Mouse (Mus musculus) kidney, postnatal 25 days (tissue): ENCODE measurements around the gene Tjp1.

Source experiments
- DNase-seq, 2 experiments: peaks; one replicate each; pipeline ENCODE4 v3.0.0; 2021; ENCODE audit warnings: mixed read lengths in 2 of 2

The Tjp1 gene

GRCm38 (mm10) chr7:65384775-65385174 is 142.8 kb downstream of the Tjp1 start:
- DNase-seq = no peak

DNA sequence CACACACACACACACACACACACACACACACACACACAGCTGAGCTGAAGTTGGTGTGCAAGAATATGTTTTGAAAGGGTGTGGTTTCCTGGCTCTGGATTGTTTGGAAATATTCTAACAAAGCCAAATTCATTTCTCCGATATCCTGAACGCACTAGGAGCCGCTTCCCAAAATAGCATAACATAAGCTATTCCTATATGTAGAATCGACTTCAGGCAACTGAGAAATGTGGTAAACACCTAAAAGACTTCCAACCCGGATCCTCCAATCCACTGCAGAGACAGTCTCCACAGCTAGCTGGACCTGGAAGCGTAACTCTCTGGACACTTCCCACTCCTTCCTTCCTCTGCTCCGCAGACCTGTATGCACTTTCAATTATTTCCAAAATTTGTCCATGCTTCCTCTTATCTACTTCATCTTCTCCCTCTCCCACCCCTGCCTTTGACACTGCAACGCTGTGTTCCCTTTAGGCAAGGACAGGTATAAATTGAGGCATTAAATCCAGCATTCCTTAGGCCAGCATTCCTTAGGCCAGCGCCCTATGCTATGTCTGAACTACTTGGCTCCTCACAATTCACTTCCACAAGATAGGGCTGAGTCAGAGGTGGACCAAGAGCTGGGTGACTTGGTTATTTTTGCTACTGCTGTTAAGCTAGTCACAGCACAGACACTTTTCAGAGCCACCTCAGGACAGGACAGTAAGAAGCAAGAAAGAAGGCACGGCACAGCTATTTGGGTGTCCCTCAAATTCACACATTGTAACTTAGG is 144.9 kb downstream of the Tjp1 start:
- no peak for DNase-seq

GRCm38 (mm10) chr7:65381896-65382295 is 145.7 kb downstream of the Tjp1 start:
- DNase-seq = no peak

- DNase-seq = no peak
Measured at GRCm38 (mm10) chr7:65380716-65381115, 146.9 kb downstream of the Tjp1 start.

DNA sequence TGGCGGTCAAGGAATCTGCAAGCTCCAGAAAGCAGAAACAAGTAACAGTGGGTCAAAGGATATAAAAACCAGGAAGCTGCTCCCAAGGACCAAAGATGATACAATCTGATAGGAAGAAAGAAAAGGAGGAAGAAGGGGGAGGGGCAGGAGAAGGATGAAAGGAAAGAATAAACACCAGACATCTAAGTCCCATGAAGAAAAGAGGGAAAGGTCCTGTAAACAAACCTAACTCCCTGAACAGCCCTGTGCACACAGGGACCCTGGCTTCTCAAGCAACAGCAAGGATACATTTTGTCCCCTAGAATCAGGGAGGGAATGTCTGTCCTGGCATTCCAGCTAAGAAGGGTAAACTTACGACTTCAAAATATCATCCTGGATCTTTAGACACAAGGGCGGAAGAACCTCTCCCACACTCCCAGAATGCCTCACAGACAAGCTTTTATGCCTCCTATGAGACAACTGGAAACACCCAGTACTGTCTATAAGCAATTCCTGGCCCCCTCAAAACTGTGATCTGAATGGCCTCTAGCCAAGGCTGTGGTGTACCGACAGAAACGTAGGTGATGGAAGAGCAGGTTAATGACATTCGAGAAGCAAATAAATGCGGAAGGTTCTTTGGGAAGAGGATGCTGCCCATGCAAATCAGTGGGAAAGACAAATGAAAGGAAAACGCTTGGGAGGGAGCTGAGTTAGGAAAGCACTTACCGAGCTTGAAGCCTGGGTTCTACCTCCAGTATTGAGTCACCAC is 148.6 kb downstream of the Tjp1 start:
- no peak for DNase-seq

- DNase-seq = peak in 1 of 2 experiments; percentile 40
Measured at GRCm38 (mm10) chr7:65377521-65377920, 150.1 kb downstream of the Tjp1 start.

DNA sequence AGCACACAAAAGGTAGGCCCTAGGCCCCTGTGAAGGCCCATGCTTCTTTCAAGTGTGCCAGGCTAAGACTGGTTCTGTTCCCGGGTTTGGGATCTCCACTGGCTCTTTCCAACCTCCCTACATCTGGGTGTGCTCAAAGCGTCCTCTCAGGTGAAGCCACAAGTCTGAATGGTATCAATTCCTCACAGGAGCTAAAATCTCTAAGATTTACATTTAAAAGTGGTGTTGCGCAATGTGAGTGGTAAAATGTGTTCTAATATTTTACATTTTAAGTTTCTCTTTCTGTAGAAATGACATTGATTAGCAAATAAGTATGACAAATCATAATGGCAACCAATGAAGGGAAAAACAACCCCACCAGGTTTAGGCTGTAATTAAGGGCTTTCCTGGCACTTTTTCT is 152.0 kb downstream of the Tjp1 start:
- DNase-seq = no peak

- DNase-seq = peak; percentile 65 to 86
Measured at GRCm38 (mm10) chr7:65375176-65375575, 152.4 kb downstream of the Tjp1 start.

DNA sequence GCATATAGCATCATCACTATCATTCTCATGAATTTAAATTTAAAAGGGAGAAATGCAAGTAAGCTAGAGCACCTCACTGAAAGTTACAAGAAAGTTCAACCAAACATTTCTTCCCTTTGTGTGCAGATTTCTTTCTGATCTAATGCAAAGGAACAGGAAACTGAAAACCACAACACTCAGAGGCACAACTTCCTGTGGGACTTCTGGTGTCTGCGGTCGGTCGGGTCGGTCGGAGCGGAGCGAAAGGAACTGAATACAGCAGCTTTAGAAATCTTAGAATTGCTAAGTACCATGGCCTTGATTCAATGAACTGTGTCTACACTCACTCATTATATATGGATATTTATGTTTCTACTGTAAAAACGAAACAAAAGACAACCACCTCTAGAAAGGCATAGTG is 154.2 kb downstream of the Tjp1 start:
- DNase-seq = peak; percentile 34 to 51

DNA sequence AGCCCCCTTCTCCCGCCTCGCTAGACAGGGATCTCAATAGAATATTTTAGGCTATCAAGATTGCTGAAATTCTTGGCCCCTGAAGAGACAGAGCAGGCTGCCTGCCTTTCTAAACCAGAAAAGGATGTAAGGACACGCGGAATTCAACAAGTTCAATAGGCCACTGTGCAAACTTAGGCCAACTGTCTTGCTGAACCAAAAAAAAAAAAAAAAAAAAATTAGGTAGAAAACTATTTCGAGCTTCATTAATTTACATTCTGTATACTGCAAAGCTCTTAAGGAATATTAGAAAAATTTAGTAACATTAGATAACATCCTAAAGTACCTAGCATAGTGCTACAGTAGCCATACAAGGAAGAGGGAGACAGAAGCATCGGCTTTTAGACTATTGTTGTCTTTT is 155.8 kb downstream of the Tjp1 start:
- DNase-seq = no peak

GRCm38 (mm10) chr7:65370787-65371616 is 156.6 kb downstream of the Tjp1 start:
- DNase-seq = peak; percentile 93 to 96

DNA sequence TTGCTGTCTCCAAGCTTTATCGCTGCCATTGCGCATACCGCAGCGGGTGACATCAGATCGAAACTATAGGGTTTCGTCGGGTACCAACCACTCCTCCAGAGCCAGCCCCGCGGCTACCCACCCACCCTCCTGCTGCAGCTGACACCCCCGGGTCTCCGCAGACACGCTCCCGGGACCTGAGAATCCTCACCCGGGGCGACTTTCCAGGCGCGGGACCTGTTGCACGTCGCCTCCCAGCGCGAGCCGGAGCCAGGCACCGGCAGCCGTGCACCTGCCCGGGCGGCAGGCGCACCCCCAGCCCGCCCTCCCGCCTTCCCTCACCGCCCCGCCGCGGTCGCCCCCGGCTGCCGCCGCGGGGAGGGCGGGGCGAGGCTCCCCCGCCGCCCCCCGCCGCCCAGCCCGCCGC is 157.2 kb downstream of the Tjp1 start:
- DNase-seq = peak; percentile 35 to 64

DNA sequence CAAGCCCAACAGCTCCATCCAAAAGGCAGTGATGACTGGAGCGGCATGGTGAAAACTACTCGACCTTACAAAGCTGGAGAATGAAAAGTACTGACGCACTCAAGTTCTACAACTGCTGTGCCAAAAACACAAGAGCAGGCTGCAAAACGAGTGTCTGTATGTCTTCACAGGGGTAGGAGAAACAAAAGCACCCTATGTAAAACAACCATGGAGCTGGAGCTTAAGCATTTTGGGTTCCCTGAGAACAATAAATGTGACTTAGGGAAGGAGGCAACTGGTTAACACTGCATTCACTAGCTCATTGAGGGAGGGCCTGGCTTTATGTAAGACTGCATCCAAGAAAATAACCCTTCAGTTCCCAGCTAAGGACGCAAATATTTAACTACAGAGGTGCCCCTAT is 158.5 kb downstream of the Tjp1 start:
- no peak for DNase-seq

DNA sequence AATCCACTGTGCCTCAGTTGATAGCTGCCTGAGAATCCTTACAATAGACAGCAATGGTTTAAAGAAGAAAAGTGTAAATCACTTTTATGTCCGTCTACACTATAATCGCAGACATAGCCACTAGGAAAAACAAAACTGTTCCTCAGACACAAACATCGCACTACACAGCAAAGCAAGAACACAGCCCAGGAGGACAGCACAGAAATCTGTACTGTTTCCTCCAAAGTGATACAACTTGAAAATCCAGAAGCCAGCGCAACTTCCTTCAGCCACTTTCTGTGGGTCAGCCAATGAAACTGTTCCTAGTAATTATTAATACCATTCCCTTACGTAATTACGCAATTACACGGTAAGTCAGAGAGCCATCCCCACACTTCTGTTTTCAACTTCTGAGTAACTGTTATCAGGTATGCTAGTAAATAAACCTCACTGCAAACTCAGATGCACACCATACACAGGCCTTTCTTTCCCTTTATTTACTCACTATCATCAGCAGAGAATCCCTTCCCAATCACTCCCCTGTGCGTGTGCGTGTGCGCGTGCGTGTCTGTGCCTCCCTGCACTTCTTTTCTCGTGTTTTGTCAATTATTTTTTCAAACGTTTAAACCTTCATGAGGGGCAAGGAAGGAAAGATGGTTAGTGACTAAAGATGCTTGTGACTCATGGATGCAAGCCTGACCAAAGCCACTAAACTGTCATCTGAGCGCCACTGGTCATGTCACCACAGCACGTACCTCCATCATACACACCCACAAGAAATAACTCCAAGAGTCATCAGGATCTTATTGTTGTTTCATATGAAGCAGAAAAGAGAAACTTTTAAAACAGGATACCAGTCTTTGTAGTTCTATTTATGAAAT is 160.0 kb downstream of the Tjp1 start:
- no peak for DNase-seq

DNA sequence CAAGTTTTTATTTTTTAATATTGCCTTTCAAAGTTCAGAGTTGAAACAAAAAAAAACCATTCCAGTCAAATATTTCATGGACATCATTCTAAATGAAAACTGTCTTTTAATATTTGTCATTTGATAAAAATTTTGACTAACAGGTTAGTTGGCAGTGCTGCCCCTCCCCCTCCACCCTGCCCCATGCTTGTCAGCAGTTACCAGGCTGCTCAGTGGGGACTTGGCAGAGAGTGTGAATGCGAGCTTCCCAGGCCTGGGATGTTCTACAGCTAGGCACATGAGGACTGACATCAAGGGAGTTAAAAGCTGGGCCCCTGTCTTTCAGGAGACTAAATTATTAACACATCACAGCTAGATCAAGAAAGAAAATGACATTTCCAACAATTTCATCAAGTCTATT is 161.4 kb downstream of the Tjp1 start:
- DNase-seq = peak; percentile 50 to 63

DNA sequence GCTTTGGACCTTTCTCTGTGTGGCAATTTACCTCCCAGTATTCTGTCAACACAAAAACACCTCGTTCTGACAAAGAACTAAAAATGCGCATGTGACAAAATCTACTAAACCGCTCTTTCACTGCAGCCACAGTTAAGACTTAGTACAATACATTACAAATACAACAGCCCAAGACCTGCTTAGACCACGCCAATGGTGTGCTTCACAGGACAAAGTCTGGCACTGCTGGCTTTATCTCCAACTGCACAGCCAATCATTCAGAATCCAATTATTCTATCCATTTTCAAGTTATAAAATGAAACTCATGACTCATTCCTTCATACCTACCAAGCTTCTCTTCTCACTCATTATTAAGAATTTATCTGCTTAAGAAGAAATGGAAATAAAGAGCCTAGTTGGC is 162.0 kb downstream of the Tjp1 start:
- DNase-seq = no peak

DNA sequence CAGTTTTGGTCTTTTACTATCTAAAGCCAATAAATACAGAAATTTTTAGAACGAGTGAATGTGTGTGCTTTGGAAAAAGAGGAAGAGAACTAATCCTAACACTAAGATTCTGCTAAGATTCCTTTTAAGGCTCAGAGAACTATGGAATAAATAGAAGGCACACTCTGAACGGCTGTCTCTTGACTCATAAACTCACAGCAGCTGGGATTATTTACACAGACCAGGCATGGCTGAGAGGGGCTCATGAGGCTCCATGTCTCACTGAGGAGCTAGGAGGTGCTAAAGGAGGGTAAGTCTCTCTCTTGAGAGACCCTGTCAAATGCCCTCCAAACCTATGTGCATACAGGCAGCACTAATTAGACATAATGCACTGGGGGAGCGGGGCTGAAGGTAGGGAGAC is 167.3 kb downstream of the Tjp1 start:
- DNase-seq = no peak

GRCm38 (mm10) chr7:65359774-65360173 is 167.8 kb downstream of the Tjp1 start:
- no peak for DNase-seq

GRCm38 (mm10) chr7:65357538-65357937 is 170.0 kb downstream of the Tjp1 start:
- DNase-seq = peak; percentile 39 to 62

GRCm38 (mm10) chr7:65356204-65356603 is 171.4 kb downstream of the Tjp1 start:
- no peak for DNase-seq

DNA sequence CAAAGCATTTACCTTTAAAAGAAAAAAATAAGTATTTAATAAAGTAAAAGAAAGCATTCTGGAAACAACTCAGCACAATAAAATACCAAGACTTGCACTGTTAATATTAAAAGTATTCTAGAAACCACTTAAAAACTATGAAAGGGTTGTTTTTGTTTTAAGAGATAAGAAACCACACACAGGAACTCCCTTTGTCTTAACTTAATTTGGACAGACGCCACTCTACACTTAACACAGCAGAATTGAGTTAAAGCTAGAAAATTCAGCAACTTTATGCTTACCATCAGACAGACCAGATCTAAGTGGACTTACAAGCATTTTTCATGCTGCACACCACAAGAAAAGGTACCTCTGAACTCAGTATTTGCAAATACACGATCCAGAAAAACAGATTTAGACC is 172.7 kb downstream of the Tjp1 start:
- DNase-seq = no peak

GRCm38 (mm10) chr7:65350348-65351079 is 177.1 kb downstream of the Tjp1 start:
- DNase-seq = no peak
